17 mouse cellular contexts compared by ENCODE assay signal in the genomic region with DNA sequence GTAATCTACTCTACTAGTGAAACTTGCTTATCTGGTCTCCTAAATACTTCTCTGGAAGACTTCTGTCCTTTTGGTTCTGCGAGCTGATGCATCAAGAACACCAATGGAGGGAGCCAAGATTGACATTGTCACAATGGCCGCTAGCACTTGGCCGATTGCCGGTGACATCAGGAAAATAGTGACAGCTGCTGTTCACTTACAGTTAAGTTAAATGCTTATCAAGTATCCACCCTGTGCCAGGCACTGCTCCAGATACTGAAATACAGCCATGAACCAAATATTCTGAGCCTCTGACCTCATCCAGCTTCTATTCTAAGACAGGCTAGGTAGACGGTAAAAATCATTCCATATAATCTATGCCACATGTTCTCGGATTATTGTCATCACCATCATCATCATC.
A peak's percentile ranks its signal among the peaks of the same experiment; 100 is the strongest.
DNase-seq lines count a peak whose midpoint lies in the region; TF ChIP-seq lines count a peak whose summit lies in the region.
"Had no signal": no experiment of that assay in that cellular context is flagged by ENCODE, and none has a peak within 500 bp of the region (broad histone marks: within the 10 kb centered on the region; RNA-seq: fewer than 3 reads in every experiment).

No protein-coding gene starts in this region.

- WGBS in heart, embryonic 10.5 days = 81% methylated on average over 6 of the region's 6 CpGs

- H3K4me1 ChIP-seq in embryonic fibroblast, embryonic 13.5 days (ENCODE audit: control insufficient read depth, insufficient read depth, low read length) = peaks cover 23% of the 10 kb centered on the region
- peaks cover 21% of the 10 kb centered on the region for H3K4me1 ChIP-seq in heart, embryonic 10.5 days

- no peak for TF ChIP-seq CTCF in embryonic fibroblast, embryonic 13.5 days (IDR thresholded peaks at IDR 0.05; ENCODE audit: borderline replicate concordance, insufficient read depth, low read length)

- no peak for TF ChIP-seq POLR2A in embryonic fibroblast, embryonic 13.5 days (IDR thresholded peaks at IDR 0.05; ENCODE audit: low read depth, low read length)

- DNase-seq in heart, adult 11 months = peak; percentile 98
- DNase-seq in heart, postnatal 25 days (ENCODE audit: low spot score) = no peak
- DNase-seq in heart, embryonic 10.5 days (ENCODE audit: low spot score) = peak; percentile 41
- DNase-seq in heart, postnatal 4 days = peak; percentile 74
- DNase-seq in adrenal gland, adult 2 months = no peak
- DNase-seq in lung, postnatal 10 days = no peak
- DNase-seq in ovary, postnatal 14 days (ENCODE audit: low spot score) = no peak
- DNase-seq: cerebellum, adult 9-10 months; kidney, adult 9 months; right cerebral cortex, adult 18-20 months had no signal

- H3K36me3 ChIP-seq in heart, embryonic 10.5 days = peaks cover 27% of the 10 kb centered on the region

- no peaks in the 10 kb centered on the region for H3K9me3 ChIP-seq in heart, embryonic 10.5 days
- H3K9me3 ChIP-seq: forebrain, embryonic 13.5 days; lung, embryonic 15.5 days had no signal

- no peaks in the 10 kb centered on the region for H3K27me3 ChIP-seq in heart, embryonic 10.5 days (ENCODE audit: insufficient read depth, poor library complexity, severe bottlenecking)
- H3K27me3 ChIP-seq: forebrain, embryonic 13.5 days; lung, embryonic 15.5 days; megakaryocyte, embryonic 14.5 days; Patski had no signal

- H3K27ac ChIP-seq in embryonic fibroblast, embryonic 13.5 days (ENCODE audit: insufficient read depth, low read length) = peak overlapping the region; percentile 88
- no peak overlapping the region for H3K27ac ChIP-seq in heart, embryonic 10.5 days
- H3K27ac ChIP-seq: forebrain, embryonic 13.5 days; hindbrain, postnatal 0 days; lung, embryonic 15.5 days had no signal

- no peak overlapping the region for H3K4me3 ChIP-seq in embryonic fibroblast, embryonic 13.5 days (ENCODE audit: insufficient read depth, low read length)
- no peak overlapping the region for H3K4me3 ChIP-seq in heart, embryonic 10.5 days
- H3K4me3 ChIP-seq: forebrain, embryonic 13.5 days; left cerebral cortex, adult 2 months; lung, embryonic 15.5 days; megakaryocyte, embryonic 14.5 days had no signal

- intact Hi-C loops in heart, postnatal 25 days (cut with DNase I) = no loop called here

Comparison
In these comparisons a context has a peak if more than half of its experiments do, and no peak if none do; other contexts are left out.
1. DNase-seq: peak in heart, adult 11 months (single experiment), heart, embryonic 10.5 days (single experiment) and heart, postnatal 4 days (single experiment); none in heart, postnatal 25 days (single experiment), adrenal gland, adult 2 months (single experiment), lung, postnatal 10 days (single experiment) and ovary, postnatal 14 days (single experiment).